Mouse (Mus musculus) layer of hippocampus, adult 18-20 months (tissue): ENCODE measurements around the gene Smpdl3b. TPM values are rescaled to one million over a fixed set of nuclear protein-coding genes. Genes with fewer than 3 reads are reported as not detected.

Source experiments
- DNase-seq, 2 experiments: peaks; one replicate each; pipeline ENCODE4 v3.0.0; 2022; ENCODE audit warnings: low spot score in 2 of 2
- total RNA-seq, 2 experiments: library from RNA; stranded (reverse); gene quantifications; 2 replicates each; pipeline ENCODE4 v1.2.3; 2021

Smpdl3b gene
- total RNA-seq, 2 experiments from 2014 or later, result 3.6 to 4.8 TPM

DNA sequence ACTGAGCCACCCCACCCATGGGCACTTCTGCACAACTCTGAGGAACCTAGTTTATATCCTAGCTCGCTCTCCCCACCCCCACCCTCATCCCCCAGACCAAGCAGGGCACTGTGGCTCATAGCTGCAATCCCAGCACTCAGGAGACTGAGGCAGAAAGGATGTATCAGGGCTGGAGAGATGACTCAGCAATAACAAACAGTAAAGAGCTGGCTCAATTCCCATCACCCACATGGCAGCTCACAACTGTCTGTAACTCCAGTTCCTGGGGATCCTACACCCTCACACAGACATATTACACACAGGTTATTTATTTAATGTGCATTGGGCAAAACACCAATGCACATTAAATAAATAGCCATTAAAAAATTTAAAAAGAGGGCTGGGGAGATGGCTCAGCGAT, 21.7 kb downstream of the Smpdl3b start:
- DNase-seq, result no peak

DNA sequence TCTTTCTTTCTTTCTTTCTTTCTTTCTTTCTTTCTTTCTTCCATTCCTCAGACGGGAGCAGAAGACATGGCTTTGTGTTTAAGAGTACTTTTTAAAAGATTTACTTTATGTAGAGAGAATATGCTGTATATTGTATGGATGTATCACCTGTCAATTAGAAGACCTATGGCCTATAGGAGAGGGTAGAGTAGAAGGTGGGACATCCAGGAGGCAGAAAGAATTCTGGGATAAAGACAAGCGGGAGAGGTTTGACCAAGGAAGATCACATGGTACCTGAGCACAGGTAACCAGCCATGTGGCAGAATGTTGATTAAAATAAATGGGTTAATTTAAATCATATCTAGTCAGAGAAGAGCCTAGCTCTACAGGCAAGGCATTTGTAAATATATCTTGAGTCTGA, 22.3 kb downstream of the Smpdl3b start:
- no peak for DNase-seq

DNA sequence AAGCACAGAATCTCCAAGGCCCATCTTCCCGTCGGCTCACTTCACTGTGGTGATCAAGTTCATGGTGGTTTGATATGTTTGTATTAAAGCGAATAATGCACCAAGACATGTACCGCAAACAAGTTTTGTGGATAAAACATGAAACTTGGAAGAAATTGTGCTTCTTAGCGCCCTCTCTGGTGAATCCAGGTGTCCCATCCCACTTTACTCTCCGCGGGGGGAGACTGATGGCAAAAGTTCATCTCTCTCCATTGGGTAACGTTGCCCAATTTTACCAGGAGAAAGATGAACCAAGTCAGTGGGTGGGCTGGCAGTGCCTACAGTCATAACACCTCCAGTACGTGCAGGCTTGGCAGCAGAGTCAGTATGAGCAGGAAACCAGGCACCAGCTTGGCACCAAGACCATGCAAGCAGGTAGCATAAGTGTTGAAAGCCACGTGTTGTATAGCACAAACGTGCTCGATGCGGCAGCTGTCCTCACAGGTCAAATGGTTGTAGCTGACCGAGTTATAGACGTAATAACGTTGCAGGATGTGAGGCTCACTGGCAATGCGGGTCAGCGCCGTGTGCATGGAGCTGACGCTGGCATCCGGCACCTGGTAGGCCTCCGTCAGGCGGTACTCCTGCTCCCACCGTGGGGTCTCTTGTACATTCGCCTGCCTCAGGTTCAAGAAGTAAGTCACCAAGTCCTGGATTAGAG, 23.8 kb downstream of the Smpdl3b start:
- peak in 1 of 2 experiments; percentile 39 for DNase-seq

DNA sequence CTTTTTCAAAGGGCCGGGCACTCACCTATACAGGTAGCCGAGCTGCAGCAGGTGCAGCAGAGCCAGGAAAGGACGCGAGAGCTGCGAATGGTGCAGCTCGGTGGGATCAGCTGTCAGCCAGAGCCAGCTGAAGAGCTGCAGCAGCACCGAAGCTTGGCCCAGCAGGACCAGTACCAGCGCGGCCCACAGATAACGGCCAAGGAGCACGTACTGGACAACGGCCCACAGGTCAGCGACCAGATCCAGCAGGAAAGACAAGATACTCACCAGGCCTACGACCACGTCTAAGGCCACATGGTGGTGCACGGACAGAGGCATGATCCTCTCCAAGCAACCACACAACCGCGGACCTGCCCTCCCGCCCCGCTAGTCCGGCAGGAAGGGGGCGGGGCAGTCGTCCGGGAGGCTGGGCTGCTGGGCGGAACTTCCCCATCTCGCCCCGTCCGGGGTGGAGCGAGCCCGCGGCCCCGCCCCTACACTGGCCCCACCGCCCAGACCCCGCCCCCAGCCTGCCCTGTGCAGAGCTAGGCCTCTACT, 24.8 kb downstream of the Smpdl3b start, which contains the start of gene Xkr8:
TSS of gene Xkr8 (minus strand) at position 399 of the 537 bp plus-strand sequence.
- peak; percentile 47 to 54 for DNase-seq

DNA sequence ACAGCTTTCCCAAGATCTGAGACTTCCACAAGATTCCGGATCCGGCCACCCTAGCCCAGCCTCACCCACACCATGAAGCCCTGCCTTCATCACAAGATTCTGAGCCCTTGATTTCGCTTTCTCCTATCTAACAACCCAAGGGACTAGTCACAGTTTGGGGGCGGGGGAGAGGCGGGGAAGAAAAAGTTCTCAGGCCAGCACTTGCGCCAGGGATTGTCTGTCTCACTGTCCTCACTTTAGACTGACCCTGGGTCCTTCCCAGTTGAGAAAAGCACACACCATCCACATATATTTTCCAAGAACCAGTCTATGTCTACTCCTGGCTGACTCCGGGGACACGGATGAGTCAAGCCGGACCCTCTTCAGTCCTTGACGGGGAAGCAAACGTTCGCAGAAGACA, 25.4 kb downstream of the Smpdl3b start:
- no peak for DNase-seq

DNA sequence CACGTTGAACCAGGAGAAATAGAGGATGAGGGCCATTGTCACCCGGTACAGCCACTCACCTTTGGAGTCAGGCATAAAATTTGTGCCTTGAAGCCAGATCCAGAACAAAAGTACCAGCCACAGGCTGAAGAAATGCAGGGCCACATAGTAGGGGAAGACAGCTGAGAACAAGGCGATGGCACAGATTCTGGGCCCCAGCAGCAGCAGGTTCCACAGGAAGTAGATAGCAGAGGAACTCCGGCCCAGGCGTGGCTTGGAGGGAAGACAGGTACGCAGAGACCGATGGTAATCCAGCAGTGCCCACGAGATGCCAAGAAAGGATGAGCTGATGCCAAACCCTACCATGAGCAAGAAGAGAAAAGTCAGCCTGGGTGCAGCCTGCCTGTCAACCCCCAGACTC, 28.8 kb downstream of the Smpdl3b start:
- DNase-seq, result no peak

DNA sequence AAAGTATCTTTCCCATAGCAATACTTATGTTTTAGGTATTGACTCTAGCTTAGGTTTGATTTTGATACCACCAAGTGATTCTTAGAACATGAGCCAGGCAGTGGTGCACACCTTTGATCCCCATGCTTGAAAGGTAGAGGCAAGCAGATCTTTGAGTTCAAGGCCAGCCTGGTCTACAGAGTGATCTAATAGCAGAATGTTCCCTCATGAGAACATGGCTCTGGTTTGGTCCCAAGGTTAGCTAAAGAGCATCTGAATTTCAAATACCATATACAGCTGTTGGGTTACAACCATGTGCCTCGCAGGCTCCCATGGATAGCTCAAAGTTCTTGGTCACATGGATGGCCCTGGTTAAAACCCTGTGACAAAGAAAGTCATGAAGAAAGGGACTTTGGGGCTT, 38.8 kb downstream of the Smpdl3b start:
- DNase-seq, result no peak

DNA sequence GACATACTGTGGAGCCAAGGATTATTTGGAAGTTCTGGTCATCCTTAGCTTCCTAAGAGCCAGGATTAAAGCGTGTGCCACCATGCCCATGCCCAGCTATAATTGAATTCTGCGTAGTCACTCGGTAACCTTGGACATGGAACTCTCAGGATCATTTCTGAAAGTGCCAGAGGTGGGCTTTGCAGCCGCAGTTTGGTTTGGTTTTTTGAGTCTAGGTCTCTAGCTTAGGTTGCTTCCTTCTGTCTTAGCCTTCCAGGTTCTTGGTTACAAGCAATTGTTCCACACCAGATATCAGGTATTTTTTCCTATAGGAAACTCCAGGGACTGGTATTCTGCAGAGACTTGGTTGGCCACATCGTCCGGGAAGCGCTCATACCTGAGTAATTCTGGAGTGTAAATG, 43.9 kb downstream of the Smpdl3b start:
- no peak for DNase-seq

DNA sequence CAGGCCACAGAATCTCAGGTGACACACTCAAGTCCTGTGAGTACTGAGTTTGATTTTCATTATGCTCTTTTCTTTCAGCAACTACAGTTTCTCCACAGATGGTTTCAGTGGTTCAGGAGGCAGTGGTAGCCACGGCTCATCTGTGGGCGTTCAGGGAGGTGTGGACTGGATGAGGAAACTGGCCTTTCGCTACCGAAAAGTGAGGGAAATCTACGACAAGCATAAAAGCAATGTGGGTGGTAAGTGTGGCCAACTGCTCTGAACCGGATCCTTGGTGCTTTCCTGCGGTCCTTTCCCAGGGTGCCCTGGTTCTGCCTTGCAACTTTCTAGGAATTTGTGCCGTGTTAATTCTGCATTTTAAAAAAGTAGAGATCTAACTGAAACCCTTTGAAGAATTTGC, 50.2 kb downstream of the Smpdl3b start:
- DNase-seq, result no peak

DNA sequence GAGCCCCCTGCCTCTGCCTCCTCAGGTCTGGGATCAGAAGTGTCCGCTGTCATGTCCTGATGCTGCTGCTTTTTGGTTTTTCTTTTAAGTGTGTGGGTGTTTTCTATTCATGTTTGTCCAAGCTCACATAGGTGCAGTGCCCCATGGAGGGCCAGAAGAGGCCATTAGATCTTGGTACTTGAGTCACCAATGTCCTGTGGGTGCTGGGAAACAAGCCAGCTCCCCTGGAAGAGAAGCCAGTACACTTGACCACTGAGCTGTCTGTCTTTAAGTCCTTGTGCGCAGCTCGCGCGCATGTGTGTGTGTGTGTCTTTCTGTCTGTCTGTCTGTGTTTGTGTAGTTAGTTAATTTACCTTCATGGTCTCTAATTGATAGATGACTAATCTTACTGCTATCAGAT, 55.0 kb downstream of the Smpdl3b start:
- DNase-seq, result no peak

DNA sequence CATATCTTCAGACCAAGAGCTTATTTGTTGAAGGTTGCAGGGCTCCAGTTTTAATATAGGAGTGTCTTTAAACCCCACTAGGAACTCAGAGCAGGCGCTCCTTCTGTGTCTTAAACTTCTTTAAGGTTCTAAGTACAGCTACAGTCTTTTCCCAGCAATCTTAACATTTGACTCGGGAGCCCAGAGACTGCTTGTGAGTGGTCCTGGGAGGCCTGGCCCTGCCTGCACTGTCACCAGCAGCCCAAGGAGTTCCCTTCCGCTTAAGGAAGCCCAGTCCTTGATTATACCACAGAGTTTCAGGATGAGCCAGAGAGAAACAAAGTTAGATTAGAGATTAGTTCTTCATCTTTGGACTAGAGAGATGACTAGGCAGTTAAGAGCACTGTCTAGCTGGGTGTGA, 63.7 kb downstream of the Smpdl3b start:
- no peak for DNase-seq

DNA sequence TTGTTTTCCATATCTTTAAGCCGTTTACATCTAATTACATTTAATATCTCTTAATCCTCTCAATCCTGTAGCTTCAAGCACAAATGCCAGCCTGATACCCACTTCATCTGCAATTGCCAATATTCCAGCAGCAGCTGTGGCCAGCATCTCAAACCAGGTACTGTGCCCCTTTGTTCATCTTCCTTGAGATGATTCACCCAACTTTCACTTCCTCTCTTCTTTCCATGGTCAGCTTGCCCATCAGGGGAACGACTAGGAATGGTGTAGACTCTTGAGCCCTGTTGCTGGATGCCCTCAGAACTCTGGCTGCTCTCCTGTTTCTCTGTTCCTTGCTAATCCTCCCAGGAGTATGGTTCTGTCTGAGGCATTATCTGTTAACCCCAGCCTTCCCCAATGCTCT, 67.4 kb downstream of the Smpdl3b start:
- no peak for DNase-seq

Other genes with a start within 250 kb of the Smpdl3b start
- 10 to 100 TPM; 14.4 to 16.8 TPM for gene Sesn2, start 246.8 kb downstream of the Smpdl3b start, total RNA-seq
- gene Atpif1, start 223.6 kb downstream of the Smpdl3b start, total RNA-seq, result 100 to 1,000 TPM; 426 to 434 TPM
- 10 to 100 TPM; 87.9 to 92.5 TPM for gene Dnajc8, start 221.7 kb downstream of the Smpdl3b start, total RNA-seq
- 1 to 10 TPM; 1.3 to 1.5 TPM for gene Ptafr, start 193.2 kb downstream of the Smpdl3b start, total RNA-seq
- 10 to 100 TPM; 27.9 to 28.0 TPM for gene Eya3, start 118.3 kb downstream of the Smpdl3b start, total RNA-seq
- gene Xkr8, start 24.7 kb downstream of the Smpdl3b start, total RNA-seq, result 1 to 10 TPM; 4.0 to 5.2 TPM
- 10 to 100 TPM; 14.4 to 16.4 TPM for gene Rpa2, start 11.1 kb upstream of the Smpdl3b start, total RNA-seq
- 1 to 10 TPM in 1 of 2 experiments, under 1 TPM in 1; 0.43 to 1.1 TPM for gene Themis2, start 39.1 kb upstream of the Smpdl3b start, total RNA-seq
- 10 to 100 TPM; 42.8 to 43.7 TPM for gene Ppp1r8, start 85.9 kb upstream of the Smpdl3b start, total RNA-seq
- 100 to 1,000 TPM; 109 to 111 TPM for gene Stx12, start 127.3 kb upstream of the Smpdl3b start, total RNA-seq
- 10 to 100 TPM; 53.1 to 60.5 TPM for gene Fam76a, start 165.3 kb upstream of the Smpdl3b start, total RNA-seq
- under 1 TPM; 0.13 to 0.35 TPM for gene Fgr, start 216.8 kb upstream of the Smpdl3b start, total RNA-seq